Mouse (Mus musculus) bone marrow macrophage, adult 2 months (primary cell): ENCODE measurements around the gene Cnga3.

ENCODE experiments used
- CTCF ChIP-seq: IDR thresholded peaks from 2 replicates; pipeline ENCODE4 v1.5.1; 2012; ENCODE audit warnings: low read depth, mild to moderate bottlenecking, low read length, moderate library complexity
- POLR2A ChIP-seq: IDR thresholded peaks from 2 replicates; pipeline ENCODE4 v1.6.1; 2012; ENCODE audit warnings: mild to moderate bottlenecking, low read depth, low read length, borderline replicate concordance

- TF ChIP-seq CTCF, result no peak
- no peak for TF ChIP-seq POLR2A
These were observed 16.2 kb downstream of the Cnga3 start for GRCm38 (mm10) chr1:37230404-37230803.
